Mouse (Mus musculus) stomach, adult 2 months (tissue): ENCODE measurements around the gene Adh5. TPM values are rescaled to one million over a fixed set of nuclear protein-coding genes. Genes with fewer than 3 reads are reported as not detected.

Experiments
- polyA plus RNA-seq: library from polyadenylated mRNA; depleted of rRNA; stranded (reverse); fragments of >200 nt; gene quantifications from 2 replicates; pipeline ENCODE4 v1.2.3, GENCODE M21; 2012; rRNA removed

Adh5 gene
- polyA plus RNA-seq, result 5.0 and 5.6 TPM in 2 replicates

DNA sequence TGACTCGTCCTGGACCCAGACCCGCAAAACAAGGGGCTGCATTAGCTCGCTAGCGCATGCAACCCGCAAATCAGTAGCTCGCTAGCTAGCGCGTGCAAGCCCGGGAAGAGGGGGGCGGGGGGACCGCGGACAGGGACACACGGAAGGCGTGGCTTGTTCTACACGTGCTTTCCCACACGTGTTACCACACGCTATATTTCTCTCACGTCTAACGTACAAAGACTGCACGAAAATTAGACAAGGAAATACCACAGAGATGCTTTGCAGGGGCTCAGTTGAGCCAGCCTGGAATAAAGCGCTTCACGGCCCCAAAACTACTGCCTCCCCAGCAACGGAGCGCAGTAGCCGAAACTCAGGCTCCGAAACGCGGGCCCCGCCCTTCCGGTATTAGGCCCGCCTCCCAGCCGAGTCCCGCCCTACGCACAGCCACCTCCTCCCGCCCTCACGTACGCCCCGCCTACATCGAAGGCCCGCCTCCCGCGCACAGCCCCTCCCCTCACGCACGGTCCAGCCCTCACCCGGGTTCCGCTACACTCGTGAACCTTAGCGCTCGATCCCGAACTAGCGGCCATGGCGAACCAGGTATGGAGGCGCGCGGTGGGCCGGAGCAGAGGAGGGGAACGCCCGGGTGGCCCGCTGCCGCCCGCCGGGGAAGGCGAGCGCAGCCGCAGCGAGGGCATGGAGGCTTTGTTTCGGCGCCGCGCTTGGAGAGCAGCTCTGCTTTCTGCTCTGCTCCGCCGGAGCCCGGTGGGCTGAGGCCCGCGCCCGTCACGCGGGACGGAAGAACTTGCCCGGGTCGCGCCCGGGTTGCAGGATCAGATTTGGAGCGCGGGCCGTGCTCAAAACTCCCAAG is at the start of gene Adh5:
Gene Adh5, plus strand, starts transcription at position 482 of the 853 bp plus-strand sequence.

DNA sequence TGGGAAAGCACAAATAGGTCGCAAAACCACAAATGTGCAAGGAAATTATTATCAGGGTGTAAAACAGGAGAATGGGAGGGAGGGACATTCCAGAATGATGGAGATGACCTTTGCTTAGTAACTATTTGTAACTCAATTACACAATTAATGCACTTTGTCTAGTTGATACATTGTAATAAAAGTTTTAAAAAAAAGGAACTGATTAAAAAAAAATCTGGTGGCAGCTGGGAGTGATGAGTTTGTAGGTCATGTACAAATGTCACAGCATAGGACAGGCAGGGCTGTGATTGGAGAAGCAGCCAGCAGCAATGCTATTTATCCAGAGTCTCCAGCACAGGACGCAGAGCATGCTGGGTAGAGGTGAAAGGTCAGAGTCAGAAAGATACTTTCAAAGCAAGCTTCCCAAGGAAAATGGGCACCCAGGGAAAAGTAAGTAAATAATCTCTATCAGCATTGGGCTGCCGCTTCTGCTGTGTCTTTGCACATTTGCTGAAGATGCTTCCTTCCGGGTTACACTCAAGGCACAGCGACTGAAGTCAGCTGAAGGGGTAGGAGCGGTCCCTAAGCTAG is 27.7 kb upstream of the Adh5 start, which contains the start of gene Adh4:
Gene Adh4, plus strand, starts transcription at position 346 of the 570 bp plus-strand sequence.

DNA sequence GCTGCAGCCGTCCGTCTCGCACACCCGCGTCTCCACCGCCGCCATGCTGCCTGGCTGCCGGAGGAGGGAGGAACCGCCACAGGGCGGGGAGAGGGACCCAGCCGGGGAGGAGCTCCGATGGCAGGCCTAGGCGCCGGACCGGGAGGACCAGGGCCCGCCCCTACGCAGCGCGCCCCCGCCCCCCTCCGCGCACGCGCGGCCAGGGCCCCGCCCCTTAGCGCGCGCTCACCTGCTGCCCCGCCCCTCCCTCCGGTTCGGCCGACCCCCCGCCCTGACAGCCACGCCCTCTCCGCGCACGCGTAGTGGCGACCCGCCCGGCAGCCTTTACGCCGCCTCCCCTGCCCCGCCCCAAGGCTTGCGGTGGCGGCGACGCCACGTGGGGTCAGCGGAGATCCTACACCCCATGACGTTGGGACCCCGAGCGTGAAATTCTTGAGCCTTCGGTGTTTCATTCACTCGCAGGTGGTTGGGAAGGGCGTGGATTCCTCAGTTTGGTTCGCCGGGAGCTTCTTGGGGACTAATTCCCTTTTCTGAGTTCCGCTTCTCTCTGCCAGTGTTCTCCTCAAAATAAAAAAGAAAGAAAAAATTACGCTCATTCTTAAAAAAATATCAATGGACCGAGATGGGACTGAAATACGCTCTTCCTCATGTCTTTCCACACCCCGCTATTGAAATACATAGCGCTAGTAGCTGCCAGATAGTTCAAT is 46.6 kb downstream of the Adh5 start, which contains the start of gene Metap1:
Gene Metap1, minus strand, starts transcription at position 189 of the 707 bp plus-strand sequence.

Other genes with a start within 250 kb of the Adh5 start
- gene 4930579F01Rik, start 249.3 kb upstream of the Adh5 start, polyA plus RNA-seq, result not detected in 2 replicates
- 11.4 and 14.1 TPM in 2 replicates for gene Adh7, start 225.3 kb upstream of the Adh5 start, polyA plus RNA-seq
- gene Adh1, start 182.1 kb upstream of the Adh5 start, polyA plus RNA-seq, result 18.9 and 21.4 TPM in 2 replicates
- 0.15 TPM in 2 replicates for gene Adh6a, start 129.8 kb upstream of the Adh5 start, polyA plus RNA-seq
- gene Adh6b, start 101.3 kb upstream of the Adh5 start, polyA plus RNA-seq, result 0.14 TPM in 1 of 2 replicates, not detected in the other
- not detected in 2 replicates for gene Adh4, start 27.6 kb upstream of the Adh5 start, polyA plus RNA-seq
- gene Metap1, start 46.4 kb downstream of the Adh5 start, polyA plus RNA-seq, result 2.9 and 4.5 TPM in 2 replicates
- gene Eif4e, start 83.1 kb downstream of the Adh5 start, polyA plus RNA-seq, result 1.00 and 2.5 TPM in 2 replicates